Mouse (Mus musculus): Measurements from ENCODE around the gene Sun1.

Gene Sun1

DNA sequence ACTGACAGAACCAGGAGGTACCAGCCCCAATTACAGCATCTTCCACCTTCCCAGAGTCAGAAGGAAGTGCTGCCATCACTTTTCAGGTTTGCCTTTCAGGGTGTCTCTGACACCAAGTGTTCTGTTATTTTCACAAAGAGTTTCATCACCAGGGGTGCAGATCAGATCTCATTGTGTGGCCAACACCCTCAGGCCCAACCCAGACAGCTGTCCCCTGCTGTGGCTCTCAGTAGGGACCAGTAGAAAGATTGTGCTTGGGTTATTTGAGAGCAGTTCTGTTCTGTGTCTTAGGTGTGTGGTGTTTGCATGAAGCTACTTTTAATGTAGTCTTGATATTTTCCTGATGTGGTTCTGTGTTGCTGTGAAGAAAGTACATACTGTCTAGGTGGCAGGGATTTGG lies 7.7 kb downstream of the Sun1 start:
- no peak for DNase-seq (ENCODE audit: low spot score)

DNA sequence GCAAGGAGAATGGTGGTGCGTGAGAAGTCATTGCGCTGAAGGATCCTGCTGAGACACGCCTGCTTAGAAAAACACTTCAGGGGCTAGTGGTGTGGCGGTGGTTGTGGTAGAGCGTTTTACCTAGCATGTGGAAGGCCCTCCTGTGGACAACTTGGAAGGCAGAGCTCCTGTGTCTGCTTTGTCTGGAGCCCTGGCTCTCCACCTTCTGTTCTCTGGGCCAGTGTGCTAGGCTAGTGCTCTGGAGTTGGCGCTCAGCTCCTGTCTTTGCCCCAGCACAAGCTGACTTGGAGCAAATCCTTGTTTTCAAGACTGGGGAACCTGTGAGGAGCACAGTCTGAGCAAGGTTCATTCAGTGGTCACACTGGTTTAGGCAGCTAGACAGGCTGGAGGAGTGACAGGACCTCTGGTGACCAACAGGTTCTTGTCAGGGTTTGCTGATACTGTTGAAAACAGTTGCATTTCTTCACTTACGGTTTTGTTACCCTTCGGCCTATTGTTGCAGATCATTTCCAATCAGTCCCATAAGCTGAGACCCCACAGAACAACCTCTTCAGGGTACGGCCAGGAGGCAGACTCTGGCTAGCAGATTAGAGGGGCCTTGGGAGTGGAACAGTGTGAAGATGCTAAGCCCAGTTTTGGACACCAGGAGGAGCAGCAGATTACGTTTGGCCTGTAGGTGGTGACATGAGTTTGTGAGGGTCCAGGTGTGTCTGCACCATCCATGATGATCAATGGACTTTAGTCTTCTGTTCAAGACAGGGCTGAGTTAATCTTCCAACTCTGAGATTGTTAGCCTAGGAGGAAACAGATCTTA lies 8.6 kb downstream of the Sun1 start:
- DNase-seq (ENCODE audit: low spot score): no peak

DNA sequence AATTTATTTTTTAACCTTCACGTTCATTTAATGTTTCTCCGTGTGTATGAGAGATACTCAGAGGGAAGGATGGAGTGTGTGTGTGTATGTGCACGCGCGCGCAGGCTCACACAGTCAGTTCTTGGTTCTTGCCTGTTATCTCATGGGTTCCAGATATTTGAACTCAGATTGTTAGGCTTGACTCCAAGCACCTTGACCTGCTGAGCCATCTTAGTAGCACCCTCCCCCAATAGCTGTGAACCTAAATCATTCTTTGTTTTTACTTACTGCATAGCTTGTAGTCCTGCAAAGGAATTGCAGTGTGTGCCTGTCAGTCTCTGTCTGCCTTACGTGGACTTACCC lies 9.2 kb downstream of the Sun1 start:
- DNase-seq (ENCODE audit: low spot score): no peak

DNA sequence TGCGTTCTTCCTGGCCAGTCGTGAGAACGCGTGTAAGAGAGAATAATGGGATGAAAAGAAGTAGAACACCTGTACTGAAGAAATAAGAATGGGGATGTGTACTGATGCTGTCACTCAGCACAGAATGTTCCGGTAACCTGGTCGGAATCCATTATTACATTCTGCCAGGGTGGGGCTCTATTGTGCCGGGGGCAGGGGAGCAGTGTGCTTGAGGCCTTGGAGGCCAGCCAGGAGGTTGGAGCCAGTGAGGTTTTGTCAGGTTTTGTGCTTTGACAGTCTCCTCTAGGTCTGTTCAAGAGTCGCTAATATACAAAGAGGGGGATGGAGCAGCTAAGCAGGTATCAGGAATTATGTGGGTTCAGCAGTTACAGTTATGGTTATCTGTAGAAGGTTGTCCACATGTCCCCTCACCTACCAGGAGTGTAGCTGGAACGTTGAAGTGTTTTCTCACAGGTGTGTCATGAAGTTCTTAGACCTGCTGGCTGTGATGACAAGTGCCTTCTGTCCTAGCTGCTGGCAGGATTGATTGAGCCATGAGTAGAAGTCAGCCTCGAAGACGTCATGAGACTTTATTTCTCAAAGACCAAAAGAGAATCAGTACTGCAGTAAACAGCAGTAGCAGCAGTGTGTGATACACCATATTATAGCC lies 11.4 kb downstream of the Sun1 start:
- no peak for DNase-seq (ENCODE audit: low spot score)

DNA sequence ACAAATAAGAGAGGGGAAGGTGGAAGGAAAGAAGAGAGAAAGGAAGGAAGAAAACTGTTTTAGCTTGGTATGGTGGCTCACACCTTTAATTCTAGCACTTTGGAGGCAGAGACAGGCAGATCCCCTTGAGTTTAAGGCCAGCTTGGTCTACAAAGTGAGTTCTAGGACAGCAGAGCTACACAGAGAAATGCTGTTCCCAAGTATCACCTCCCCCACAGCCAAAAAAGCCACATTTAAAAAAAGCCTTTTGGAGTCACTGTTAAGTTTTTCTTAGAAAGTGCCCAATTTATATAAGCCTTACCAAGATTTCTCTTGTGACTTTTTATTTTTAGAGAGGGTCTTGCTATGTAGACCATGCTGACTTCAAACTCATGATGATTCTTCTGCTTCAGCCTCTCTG lies 13.9 kb downstream of the Sun1 start:
- no peak for DNase-seq (ENCODE audit: low spot score)

DNA sequence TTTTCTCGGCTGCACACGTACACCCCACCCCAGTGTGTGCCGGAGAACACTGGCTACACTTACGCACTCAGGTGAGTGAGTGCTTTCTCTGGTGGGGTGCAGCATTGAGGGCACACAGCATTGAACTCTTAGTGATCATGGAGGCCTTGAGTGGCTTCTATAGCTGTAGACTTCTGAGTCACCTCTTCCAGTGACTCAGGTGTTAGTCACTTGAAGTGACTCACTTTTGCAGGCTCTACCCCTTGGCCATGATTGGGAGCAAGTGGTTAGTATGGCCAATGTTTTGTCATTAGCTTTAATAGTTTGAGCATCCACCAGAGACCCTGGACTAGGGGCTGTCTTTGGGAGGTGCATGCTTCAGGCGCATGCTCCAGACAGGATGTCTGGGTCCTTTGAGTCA lies 14.7 kb downstream of the Sun1 start:
- DNase-seq (ENCODE audit: low spot score): no peak

DNA sequence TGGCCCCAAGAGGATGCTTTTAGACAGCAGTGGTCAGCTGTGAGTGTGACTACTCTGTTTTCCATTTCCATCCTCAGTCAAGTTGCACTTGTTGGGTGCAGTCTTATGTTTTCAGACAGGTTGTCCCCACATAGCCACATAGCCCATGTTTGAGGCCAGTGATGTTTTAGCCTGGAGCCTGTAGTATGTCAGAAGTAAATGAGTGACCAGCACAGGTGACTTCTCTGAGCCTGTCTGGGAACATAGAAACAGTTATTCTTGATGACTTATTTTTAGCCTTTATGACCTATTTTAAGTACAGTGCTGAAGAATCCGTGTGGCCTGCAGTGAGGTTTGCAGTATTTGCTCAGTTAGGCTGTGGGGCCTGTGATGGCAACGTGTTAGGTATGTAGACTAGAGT lies 15.7 kb downstream of the Sun1 start:
- no peak for DNase-seq (ENCODE audit: low spot score)

DNA sequence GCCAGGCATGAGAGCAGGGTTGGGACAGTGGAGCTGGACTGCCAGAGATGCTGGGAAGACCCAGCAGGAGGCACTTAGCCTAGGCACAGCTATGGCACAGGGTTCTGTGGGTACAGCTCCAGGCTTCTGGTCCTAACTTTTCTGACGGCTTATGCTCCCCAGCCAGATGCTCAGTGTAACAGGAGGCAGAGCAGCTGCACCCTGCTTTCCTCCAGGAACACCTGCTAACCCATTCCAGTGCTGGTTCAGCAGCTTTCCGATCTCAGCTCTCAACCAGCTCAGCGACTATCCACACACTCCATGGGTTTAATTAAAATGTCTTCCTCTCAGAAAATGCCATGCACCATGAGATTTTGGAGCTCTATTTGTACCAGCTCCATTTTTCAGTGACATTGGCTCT lies 16.3 kb downstream of the Sun1 start:
- no peak for DNase-seq (ENCODE audit: low spot score)

DNA sequence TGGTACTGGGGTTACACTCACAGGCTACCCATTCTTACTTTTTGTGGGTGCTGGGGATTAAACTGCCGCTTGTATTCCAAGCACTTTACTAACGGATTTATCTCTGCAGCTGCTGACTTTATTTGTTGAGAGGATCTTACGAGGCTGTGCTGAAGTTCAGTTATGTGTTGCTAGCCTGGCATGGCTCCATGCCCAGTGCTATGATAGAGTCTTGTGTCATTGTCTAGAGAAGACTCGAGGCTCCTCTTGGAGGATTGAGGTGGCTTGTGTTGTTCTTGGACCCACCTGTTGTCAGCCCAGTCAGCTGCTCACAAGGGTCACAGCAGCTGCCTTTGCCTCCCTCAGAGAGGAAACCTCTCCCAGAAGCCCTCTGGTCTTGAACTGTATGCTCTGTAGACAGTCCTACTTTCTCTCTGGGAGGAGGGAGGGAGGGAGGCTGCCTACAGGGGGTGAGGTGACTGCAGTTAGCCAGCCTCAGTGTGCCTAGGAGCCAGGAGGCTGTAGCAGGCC lies 19.6 kb downstream of the Sun1 start:
- no peak for DNase-seq (ENCODE audit: low spot score)

DNA sequence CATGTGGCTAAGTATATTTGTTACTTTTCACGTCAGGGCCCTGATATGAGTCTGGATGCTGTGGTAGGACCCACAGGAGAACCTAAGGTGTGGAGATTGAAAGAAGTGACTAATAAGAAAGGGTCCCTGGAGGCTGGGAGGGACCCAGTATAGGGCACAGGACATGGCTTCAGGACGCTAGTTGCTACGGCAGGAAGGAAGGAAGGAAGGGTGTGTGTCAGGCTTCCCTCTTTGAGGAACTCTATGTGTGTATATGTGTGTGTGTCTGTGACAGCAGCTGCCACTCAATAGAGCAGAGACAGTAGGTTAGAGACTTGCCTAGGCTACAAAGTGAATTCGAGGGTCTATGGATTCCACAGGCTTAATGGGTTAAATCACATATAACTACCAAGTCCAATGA lies 20.2 kb downstream of the Sun1 start:
- DNase-seq (ENCODE audit: low spot score): no peak

DNA sequence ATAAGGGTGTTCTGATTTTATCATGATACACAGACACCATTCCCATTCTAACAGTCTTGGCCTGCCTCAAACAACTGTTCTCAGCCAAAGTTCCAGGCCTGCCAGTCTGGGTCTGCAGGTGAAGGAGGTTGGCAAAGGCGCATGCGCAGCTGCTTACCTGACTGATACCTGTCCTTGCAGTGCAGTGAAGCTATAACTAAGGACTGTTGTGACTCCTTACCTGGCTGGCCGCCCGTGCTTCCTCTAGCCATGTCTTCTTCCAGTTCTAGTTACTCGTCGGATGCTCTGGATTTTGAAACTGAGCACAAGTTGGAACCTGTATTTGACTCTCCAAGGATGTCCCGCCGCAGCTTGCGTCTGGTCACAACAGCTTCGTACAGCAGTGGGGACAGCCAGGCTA lies 22.9 kb downstream of the Sun1 start:
- DNase-seq (ENCODE audit: low spot score): no peak

DNA sequence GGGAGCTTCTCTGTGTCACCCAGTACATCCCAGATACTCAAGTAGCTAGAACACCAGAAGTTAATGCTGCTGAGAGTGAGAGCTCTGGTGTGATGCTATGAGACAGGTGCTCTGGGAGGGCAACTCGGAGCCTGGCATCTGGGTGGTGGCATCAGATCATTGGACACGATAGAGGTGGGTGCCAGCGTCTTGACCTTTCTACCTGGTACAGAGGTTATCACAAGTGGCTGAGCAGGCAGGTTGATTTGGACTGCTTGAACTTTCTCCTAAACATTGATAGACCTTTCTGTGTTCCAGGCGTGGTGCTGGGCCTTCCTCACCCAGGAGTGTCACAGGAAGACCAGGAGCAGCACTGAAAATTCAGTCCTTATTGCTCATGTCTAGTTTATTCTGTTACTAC lies 26.8 kb downstream of the Sun1 start:
- no peak for DNase-seq (ENCODE audit: low spot score)

DNA sequence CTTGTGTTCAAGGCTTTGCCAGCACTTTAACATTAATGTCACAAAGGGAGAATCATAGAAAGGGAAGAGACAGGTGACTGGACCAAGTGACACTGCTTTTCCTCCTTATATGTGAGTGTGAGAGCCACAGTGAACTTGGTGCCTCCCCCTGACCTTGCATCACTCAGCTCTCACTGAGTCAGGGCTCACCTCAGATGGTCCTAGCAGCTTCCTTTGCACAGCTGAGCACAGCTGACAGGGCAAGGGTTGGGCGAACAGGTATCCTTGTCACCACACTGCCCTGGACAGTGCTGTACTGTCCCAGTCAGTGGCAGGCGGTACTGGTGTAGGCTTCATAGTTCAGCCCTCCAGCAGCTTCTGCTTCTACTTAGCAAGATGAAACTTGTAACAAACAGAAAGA lies 27.2 kb downstream of the Sun1 start:
- DNase-seq (ENCODE audit: low spot score): no peak

DNA sequence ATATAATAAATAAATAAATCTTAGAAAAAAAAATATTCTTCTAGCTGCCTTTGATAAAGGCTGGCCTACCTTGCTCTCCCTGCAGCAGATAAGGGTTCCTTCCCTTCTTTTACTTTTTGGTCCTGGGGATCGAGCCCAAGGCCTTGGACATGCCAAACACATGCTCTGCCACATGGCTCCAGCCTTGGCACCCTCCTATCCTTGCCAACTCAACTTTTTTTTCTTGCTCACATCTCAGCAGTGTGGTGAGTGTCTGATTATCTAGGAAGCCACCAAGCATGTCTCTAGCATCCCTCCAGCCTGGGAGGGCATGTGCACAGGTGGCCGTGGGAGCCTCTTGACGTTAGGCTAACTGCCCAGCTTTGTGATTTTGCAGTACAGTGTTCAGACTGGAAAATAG lies 27.9 kb downstream of the Sun1 start:
- DNase-seq (ENCODE audit: low spot score): no peak

DNA sequence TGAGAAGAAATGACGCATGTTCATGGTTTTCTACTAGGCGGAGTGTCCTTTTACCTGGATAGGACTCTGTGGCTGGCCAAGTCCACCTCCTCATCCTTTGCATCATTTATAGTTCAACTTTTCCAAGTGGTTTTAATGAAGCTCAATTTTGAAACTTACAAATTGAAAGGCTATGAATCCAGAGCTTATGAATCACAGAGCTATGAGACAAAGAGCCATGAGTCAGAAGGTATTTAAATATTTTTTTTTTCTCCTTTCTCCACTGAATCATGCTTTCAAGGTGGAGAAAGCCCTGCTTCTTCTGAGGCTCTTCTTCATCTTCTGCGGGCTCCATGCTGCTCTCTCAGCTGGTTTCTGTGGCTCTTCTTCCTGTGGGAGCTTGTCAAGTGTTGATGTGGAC lies 29.3 kb downstream of the Sun1 start:
- DNase-seq (ENCODE audit: low spot score): no peak

DNA sequence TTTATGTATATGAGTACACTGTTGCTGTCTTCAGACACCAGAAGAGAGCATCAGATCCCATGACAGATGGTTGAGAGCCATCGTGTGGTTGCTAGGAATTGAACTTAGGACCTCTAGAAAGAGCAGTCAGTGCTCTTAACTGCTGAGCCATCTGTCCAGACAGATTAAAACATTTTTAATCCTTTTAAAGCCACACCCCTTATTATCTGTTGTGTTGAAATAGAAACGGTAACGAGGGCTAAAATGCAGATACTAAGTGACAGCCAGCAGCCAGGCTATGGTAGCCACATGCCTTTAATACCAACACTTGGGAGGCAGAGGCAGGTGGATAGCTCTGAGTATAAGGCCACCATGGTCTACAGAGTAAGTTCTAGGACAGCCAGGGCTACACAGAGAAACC lies 31.6 kb downstream of the Sun1 start:
- DNase-seq (ENCODE audit: low spot score): no peak

DNA sequence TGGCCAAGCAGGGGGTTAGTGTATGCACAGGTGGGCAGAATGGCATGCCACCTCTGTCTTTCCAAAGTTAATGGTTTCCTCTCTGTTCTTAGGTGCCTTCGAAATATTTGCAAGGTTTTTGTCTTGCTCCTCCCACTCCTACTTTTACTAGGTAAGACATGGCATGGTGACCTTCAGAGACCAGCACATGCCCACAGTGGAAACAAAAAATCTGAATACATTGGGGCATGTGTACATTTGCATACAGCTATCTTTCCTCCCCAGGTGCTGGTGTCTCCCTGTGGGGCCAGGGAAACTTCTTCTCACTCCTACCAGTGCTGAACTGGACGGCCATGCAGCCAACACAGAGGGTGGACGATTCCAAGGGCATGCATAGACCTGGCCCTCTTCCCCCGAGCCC lies 34.0 kb downstream of the Sun1 start:
- DNase-seq (ENCODE audit: low spot score): no peak

DNA sequence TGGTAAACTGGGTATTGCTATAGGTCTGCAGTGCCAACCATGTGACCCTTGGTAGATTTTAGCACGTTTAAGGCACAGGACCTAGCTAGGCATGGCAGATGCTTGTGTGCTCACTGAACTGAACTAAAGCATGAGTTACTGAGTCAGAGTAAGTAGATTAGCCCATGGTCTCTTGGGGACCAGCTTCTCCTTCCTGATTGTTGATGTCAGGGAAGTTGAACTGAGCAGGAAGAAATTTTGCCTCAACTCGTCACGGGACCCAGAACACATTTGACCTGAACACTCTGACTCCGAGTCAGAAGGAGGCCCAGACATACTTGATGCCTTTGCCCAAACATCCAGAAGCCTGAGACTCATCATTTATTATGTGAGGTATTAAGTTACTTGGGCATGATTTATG lies 37.0 kb downstream of the Sun1 start:
- DNase-seq (ENCODE audit: low spot score): no peak

DNA sequence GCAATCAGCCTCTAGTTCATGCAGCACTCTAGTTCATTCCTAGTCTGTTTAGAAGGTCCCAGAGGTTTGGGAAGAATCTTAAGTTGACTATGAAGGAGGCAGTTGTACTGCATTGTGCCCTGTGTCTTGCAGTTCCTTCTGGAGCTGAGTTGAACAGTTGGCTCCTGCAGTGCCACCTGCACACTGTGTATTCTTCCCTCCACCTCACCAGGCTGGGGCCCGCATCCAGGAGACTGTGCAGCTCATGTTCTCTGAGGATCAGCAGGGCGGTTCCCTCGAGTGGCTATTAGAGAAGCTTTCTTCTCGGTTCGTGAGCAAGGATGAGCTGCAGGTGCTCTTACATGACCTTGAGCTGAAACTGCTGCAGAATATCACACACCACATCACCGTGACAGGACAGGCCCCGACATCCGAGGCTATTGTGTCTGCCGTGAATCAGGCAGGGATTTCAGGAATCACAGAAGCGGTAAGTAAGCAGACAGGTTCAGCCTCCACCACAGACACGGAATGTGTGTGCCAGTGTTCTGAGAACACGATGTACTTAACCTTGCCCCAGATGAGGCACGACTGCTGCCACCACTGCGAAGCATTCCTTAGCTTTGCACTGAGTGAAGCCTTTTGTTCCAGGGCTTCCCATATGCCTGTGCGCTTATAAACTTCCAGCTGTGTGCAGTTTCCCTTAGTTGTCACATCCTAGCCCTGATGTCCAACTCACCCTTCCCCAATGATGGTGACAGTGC lies 40.8 kb downstream of the Sun1 start:
- DNase-seq (ENCODE audit: low spot score): peak; percentile 41

DNA sequence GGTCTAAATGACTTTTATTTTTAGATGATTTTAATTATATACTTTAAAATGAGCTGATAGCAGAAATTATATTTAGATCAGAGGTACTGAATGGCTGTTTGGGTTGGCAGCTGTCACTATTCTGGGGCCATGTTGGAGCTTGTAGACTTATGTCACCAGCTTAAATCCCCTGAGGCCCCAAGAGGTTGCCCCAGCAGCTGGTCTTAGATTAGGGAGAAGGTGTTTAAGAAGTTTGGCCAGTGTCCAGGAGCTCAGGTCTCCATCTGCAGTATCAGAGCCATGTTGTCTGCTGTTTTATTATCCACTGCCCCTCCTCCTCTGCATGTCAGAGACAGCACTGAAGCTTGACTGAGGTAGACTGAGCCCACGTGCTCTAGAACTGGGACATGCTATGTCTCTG lies 42.9 kb downstream of the Sun1 start:
- DNase-seq (ENCODE audit: low spot score): no peak

DNA sequence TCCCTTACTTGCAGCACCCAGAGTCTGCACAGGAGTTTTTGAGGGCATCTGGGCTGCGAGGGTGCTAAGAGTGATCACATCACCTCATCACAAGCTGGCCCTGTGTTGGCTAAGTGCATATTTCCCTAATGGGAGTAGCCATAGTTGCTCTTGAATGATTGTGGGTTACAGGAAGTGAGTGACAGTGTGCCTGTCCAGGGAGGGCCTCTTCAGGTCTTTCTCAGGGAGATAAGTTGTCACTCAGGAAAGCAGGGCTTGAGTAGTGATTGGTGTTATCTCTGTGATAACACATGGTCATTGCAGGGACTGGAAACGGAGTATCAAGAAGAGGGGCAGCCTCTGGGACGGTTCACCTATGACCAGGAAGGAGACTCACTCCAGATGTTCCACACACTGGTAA lies 47.3 kb downstream of the Sun1 start:
- no peak for DNase-seq (ENCODE audit: low spot score)

DNA sequence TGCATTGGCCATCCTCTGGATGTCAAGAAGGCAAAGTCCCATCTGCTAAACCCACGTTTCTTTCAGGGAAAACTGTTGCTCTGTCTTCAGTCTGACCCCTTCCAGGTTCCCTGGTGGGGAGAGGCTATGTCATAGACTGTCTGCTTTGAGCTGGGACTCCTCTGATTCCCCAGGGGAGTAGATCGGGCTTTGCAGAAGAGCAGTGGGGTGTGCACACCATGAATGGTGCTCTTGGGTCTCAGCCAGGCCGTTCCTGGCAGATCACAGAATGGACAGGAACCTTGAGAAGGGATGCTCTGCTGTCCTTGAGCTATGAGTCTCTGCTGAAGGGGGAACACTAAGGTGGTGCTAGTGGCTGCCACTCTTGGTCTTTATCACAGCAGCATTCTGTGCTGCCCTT lies 48.4 kb downstream of the Sun1 start:
- no peak for DNase-seq (ENCODE audit: low spot score)

DNA sequence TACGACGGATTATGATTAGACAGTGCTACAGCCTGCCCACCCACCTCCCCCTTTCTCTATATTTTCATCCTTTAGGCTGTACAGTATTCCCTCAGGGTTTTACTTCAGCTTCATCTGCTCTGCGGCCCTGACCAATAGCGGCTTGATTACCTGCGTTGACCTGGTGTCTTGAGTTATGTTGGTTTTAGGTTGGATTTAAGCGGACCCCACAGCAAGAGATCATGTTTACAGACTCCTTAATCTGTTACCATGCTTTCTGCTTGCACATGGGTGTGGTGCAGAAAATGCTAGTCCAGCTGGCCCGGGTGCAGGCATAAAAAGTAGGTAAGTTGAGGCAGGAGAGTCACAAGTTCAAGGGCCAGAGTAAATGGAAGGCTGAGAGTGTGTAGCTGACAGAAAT lies 50.8 kb downstream of the Sun1 start:
- no peak for DNase-seq (ENCODE audit: low spot score)

Measured in testis, postnatal 14 days (tissue).